Comparison of ENCODE assay signal across 8 mouse cellular contexts in genomic region chr17:80728062-80728858, GRCm38 (mm10). TPM values are rescaled to one million over a fixed set of nuclear protein-coding genes. Genes with fewer than 3 reads are reported as not detected.
DNase-seq lines count a peak whose midpoint lies in the region; ATAC-seq and TF ChIP-seq lines count a peak whose summit lies in the region.

Gene Map4k3, minus strand, starts transcription at chr17:80728485.

- DNase-seq in ZHBTc4 (ENCODE audit: low read depth, low spot score): peak; percentile 90
- peak; percentile 87 for DNase-seq in gastrocnemius, postnatal 25 days
- peak; percentile 91 for DNase-seq in intestine, embryonic 14.5 days (ENCODE audit: low spot score)
- DNase-seq in left cerebral cortex, postnatal 25 days (ENCODE audit: low spot score in 2 of 2): peak; percentile 78 to 82
- DNase-seq in mesoderm, embryonic 11.5 days (ENCODE audit: low read depth, low spot score): peak; percentile 74
- peak; percentile 67 to 69 for DNase-seq in right cerebral cortex, postnatal 36 days (ENCODE audit: low spot score in 2 of 2)
- DNase-seq in yolk sac, embryonic 10.5 days (ENCODE audit: low spot score): peak; percentile 94

- no peak for TF ChIP-seq CTCF in cortical plate, adult 2 months (IDR thresholded peaks at IDR 0.05; ENCODE audit: extremely low read depth, insufficient read depth, low read length)

- no peaks in the 10 kb centered on the region for H3K27me3 ChIP-seq in intestine, embryonic 14.5 days (replicated peaks; ENCODE audit: control insufficient read depth, insufficient read depth, low read length)

- H3K9ac ChIP-seq in intestine, embryonic 14.5 days (ENCODE audit: low read length): peak within 1 kb of the TSS; percentile 95

- 0 out of 2 replicates have a peak, but pooled peaks have one; percentile 11 for TF ChIP-seq POLR2A in cortical plate, adult 2 months (IDR thresholded peaks at IDR 0.05; ENCODE audit: extremely low read depth, insufficient read depth, low read length)

- peak within 1 kb of the TSS; percentile 69 for H3K4me3 ChIP-seq in cortical plate, adult 2 months (ENCODE audit: insufficient read depth, low read length)
- peak within 1 kb of the TSS; percentile 92 for H3K4me3 ChIP-seq in intestine, embryonic 14.5 days (ENCODE audit: low read depth, low read length)

- H3K36me3 ChIP-seq in intestine, embryonic 14.5 days (ENCODE audit: control insufficient read depth, insufficient read depth, low read length): no peaks in the 10 kb centered on the region

- intact Hi-C loops in left cerebral cortex, postnatal 25 days (cut with DNase I): loop anchor here (2.0 to 5.0 kb wide), 6 partner anchors 27 to 254 kb away; partner anchors contain the start of gene Tmem178

- H3K4me2 ChIP-seq in intestine, embryonic 14.5 days (ENCODE audit: low read length): peak within 1 kb of the TSS; percentile 86

- under 1% methylated on average over 55 of the region's 64 CpGs for WGBS in intestine, embryonic 14.5 days

- no peaks in the 10 kb centered on the region for H3K9me3 ChIP-seq in intestine, embryonic 14.5 days (ENCODE audit: control insufficient read depth, low read length)

- H3K4me1 ChIP-seq in cortical plate, adult 2 months (ENCODE audit: control insufficient read depth, insufficient read depth, low read length): peaks cover 5% of the 10 kb centered on the region; the same call in 1 of the 2 replicates
- peaks cover 7% of the 10 kb centered on the region for H3K4me1 ChIP-seq in intestine, embryonic 14.5 days (replicated peaks; ENCODE audit: control insufficient read depth, insufficient read depth, low read length)

- H3K27ac ChIP-seq in cortical plate, adult 2 months (ENCODE audit: insufficient read depth, low read length): peak within 1 kb of the TSS; percentile 98
- peak within 1 kb of the TSS; percentile 97 for H3K27ac ChIP-seq in intestine, embryonic 14.5 days (ENCODE audit: low read depth)

- peak; percentile 92 for ATAC-seq in intestine, embryonic 14.5 days (replicated peaks; ENCODE audit: low FRiP score, low TSS enrichment, low read depth)

RNA-seq across cellular contexts. Expression of gene Map4k3, which starts in this region (rescaled TPM):
- 46.7 and 49.4 TPM in 2 replicates for polyA plus RNA-seq in cortical plate, adult 2 months (2012; rRNA removed)
- 10 to 100 TPM; 12.4 to 15.0 TPM for total RNA-seq in gastrocnemius, postnatal 25 days (2021)
- 31.2 and 33.3 TPM in 2 replicates for polyA plus RNA-seq in intestine, embryonic 14.5 days (2014; fragmentation: Nextera tagmentation; extraction: Ambion mirVana)
- total RNA-seq in left cerebral cortex, postnatal 25 days (2021): 10 to 100 TPM; 62.3 to 72.3 TPM

Comparison
In these comparisons a context has a peak if more than half of its experiments do, and no peak if none do; other contexts are left out.
1. Peak in every context shown above with its lines: DNase-seq, ATAC-seq, H3K4me3 ChIP-seq and H3K27ac ChIP-seq.